Mouse (Mus musculus) macrophage (primary cell): Measurements from ENCODE around the gene Rab40b. TPM values are rescaled to one million over a fixed set of nuclear protein-coding genes. Genes with fewer than 3 reads are reported as not detected.
A peak's percentile ranks its signal among the peaks of the same experiment; 100 is the strongest.

ENCODE experiments used
- H3K27ac ChIP-seq: fragments of 350-480 bp; formaldehyde crosslinking; 2 replicates; pipeline ENCODE4 v1.9.0; 2021
- H3K36me3 ChIP-seq: fragments of 350-480 bp; formaldehyde crosslinking; 2 replicates; pipeline ENCODE4 v1.9.0; 2021; ENCODE audit errors: inconsistent target
- H3K4me3 ChIP-seq: fragments of 350-480 bp; formaldehyde crosslinking; 2 replicates; pipeline ENCODE4 v1.9.0; 2021; ENCODE audit errors: inconsistent target
- H3K79me2 ChIP-seq: fragments of 350-480 bp; formaldehyde crosslinking; 2 replicates; pipeline ENCODE4 v1.9.0; 2021; ENCODE audit errors: inconsistent target
- WGBS: methylation state at CpG from one replicate; pipeline ENCODE4 v1.1.7; 2026; ENCODE audit warnings: inconsistent platforms; ENCODE audit not compliant: missing documents; 5-methylcytosine and 5-hydroxymethylcytosine counted together
- polyA plus RNA-seq: library from polyadenylated mRNA; stranded (reverse); fragments of 250-400 nt; gene quantifications from 3 replicates; pipeline ENCODE4 v1.2.4, GENCODE M21; 2018; ENCODE audit warnings: inconsistent platforms
- total RNA-seq, 78 experiments: library from RNA; depleted of rRNA; stranded (reverse); fragments of 250-400 nt; gene quantifications; 1 replicate in 9 of 78; 2 replicates in 24 of 78; 3 replicates in 43 of 78; 4 replicates in 2 of 78; pipeline ENCODE4 v1.2.4; 2018; ENCODE audit warnings: inconsistent platforms in 56 of 78

The Rab40b gene
- total RNA-seq (2018; cell fraction: chromatin; rRNA removed), result not detected
- total RNA-seq (2018; cell fraction: cytosol; rRNA removed), result under 1 TPM in 1 of 26 experiments, not detected in 25; 0.09 TPM
- not detected for total RNA-seq (2018; cell fraction: nucleus; rRNA removed)
- not detected in 3 replicates for polyA plus RNA-seq

DNA sequence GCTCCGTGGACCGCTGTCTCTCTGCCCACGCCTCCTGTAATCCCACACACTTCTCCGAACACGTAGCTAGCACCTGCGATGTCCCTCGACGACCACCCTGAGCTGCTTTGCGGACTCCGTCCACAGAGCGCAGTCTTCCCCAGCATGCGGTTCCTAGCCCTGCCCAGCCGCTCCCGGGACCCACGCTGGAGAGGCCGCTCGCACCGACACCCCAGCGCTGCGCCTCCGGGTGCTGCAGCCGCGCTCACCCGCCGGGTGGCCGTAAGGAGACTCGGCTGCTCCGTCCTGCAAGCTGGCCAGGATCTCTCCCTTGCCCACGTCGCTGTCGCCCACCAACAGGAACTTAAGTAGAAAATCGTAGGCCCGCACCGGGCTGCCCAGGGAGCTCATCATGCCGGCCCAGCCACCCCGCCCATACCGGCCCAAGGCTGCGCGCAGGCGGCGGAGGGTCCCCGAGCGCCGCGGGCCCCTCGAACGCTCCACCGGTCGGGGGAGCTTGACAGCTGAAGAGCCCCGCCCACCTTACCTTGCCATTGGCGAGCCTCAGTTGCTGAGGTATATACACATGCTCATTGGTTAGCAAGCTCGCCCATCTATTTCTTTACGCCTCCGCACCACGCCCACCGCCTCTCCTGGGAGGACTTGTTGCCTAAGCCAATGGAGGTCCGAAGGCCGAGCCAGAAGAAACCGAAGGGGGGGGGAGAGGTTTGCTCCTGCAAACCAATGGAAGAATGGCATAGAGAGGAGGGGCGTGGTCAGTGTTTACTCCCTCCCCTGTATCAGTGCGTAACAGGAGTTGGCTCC is at the start of gene Rab40b:
TSS of gene Rab40b (minus strand) at position 502 of the 804 bp plus-strand sequence.
- Histone ChIP-seq H3K79me2 (no peaks in the 10 kb centered on the region), H3K27ac (no peak within 1 kb of the TSS), H3K36me3 (no peaks in the 10 kb centered on the region), H3K4me3 (no peak within 1 kb of the TSS)
- WGBS, result 2% methylated on average over 55 of the region's 61 CpGs

GRCm38 (mm10) chr11:121437236-121437635 is 49.2 kb upstream of the Rab40b start:
- H3K36me3 ChIP-seq, result no peaks in the 10 kb centered on the region
- WGBS, result 97% methylated on average over 4 of the region's 5 CpGs
- no peaks in the 10 kb centered on the region for H3K79me2 ChIP-seq
- H3K4me3 ChIP-seq, result no peak overlapping the region
- no peak overlapping the region for H3K27ac ChIP-seq

DNA sequence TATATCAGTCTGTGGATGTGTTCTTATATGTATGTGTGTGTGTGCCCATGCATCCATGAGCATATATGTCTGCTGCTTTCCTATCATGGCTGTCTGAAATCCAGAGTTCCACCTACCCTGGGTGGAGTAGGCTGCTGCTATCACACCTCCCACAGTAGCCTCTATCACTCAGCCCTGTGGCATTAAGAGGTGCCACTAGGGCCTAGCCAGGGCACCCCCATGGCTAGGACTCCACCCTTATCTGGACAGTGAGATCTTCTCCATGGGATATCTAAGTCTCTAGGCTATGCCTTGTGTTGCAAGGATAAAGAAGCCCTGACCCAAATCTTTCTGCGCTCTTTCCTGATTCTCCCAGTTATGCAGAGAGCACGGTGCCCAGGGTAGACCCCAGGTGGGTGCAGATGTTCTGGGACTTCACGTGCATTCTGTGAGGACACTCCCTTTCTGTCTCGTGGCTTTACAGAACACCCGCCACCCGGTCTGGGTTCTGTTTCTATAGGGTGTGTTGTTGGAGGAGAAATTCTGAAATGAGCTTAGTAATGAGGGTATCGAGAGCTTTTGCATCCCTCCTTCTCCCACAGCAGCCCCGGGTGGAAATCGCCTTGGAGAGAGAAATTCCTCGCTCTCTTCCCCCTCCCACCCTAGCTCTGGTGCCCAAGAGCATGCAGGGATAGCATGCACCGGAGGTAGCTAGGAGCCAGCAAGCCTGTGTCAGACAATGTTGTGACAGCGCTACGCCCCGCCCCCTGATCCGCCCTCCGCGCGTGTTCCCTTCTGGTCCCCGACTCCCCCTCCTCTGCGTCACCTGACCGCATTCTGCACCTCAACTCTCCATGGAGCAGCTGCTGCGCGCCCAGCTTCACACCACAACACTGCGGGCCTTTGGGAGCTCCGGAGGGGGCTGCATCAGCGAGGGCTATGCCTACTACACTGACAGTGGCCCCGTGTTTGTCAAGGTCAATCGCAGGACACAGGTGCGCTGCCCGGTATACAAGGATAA is 46.4 kb upstream of the Rab40b start, which contains the start of gene Fn3k:
TSS of gene Fn3k (plus strand) at position 758 of the 1,000 bp plus-strand sequence.
- no peaks in the 10 kb centered on the region for H3K36me3 ChIP-seq
- peak within 1 kb of the TSS; percentile 16 for H3K4me3 ChIP-seq
- H3K79me2 ChIP-seq, result no peaks in the 10 kb centered on the region
- H3K27ac ChIP-seq, result no peak within 1 kb of the TSS
- 7% methylated on average over 30 of the region's 30 CpGs for WGBS

DNA sequence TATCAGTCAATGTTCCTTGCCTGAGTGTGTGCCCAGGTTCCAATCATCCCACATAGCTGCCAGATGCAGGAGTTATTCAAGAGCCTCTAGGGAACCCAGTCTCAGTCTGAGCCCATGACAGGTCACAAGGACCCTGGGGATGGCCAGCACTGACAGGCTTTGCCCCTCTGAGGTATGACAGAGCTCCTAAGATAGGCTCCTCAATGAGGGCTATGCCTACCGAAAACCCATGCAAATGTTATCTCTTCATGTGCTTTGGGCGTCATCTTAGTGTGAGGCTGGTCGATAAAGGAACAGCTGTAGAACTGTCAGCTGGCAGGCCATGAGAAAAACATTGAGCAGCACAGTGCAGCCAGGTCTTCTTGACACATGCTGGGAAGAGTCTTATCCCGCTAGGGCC is 45.3 kb upstream of the Rab40b start:
- H3K4me3 ChIP-seq, result no peak overlapping the region
- WGBS, result 83% methylated on average over 4 of the region's 4 CpGs

DNA sequence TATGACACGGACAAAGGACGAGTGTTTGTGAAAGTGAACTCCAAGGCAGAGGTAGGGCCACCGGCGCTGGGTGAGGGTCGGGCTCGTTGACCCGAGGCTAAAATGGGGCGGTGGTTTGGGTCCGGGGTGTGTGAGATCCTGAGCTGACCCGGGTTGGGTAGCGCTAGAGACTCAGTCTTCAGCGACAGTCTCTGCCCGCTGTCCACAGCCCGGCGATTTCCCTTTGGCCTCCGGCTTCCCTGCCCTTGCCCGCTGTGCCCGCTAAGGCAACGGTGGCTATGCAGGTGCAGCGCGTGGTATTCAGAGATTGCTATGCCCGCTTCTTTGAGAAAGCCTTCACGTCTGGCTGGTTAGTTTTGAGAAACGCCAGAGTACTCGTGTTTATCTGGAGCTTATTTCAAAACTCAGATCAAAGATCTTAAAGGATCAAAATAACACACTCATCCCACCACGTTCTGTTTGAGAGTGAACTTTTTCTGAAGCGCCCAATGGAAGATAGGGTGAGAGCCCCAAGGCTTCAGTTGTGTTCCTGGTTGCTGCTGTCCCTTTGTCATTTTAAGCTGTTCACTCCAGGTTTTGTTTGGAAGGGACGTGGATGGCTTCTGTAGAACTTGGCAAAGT is 33.6 kb upstream of the Rab40b start:
- Histone ChIP-seq H3K36me3 (no peaks in the 10 kb centered on the region), H3K27ac (0 out of 2 replicates have a peak overlapping the region, but pooled peaks have one; percentile 12)
- 1% methylated on average over 28 of the region's 28 CpGs for WGBS

More for the DNA sequence above, 45.3 kb upstream of the Rab40b start:
- no peak overlapping the region for H3K27ac ChIP-seq
- no peaks in the 10 kb centered on the region for H3K79me2 ChIP-seq
- no peaks in the 10 kb centered on the region for H3K36me3 ChIP-seq

GRCm38 (mm10) chr11:121420830-121421552 is 32.9 kb upstream of the Rab40b start, which contains the start of gene Fn3krp:
Gene Fn3krp (plus strand): TSS chr11:121421401.
- Histone ChIP-seq H3K79me2 (no peaks in the 10 kb centered on the region), H3K36me3 (no peaks in the 10 kb centered on the region), H3K27ac (0 out of 2 replicates have a peak within 1 kb of the TSS, but pooled peaks have one; percentile 12), H3K4me3 (peak within 1 kb of the TSS; percentile 91)
- 5% methylated on average over 28 of the region's 28 CpGs for WGBS

More for the DNA sequence above, 33.6 kb upstream of the Rab40b start:
- Histone ChIP-seq H3K4me3 (peak overlapping the region; percentile 91), H3K79me2 (no peaks in the 10 kb centered on the region)

DNA sequence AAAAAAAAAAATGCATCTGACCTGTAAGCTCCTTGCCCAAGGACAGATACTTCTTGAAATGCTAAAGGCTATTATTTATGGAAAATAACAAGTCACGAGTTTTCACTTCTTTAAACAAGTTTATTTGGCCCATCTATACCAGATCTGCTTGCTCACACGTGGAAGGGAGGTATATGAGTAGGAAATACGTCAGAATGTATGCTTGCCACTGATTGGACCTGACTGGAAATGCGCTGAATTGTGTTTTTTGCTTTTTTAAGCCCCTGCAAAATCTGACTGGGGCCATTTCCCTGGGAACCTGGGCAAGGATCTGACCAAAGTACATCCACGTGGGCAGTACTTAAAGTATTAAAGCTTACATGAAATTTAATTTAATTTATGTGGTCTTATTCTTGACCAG is 32.3 kb upstream of the Rab40b start:
- Histone ChIP-seq H3K79me2 (no peaks in the 10 kb centered on the region), H3K27ac (no peak overlapping the region), H3K36me3 (no peaks in the 10 kb centered on the region), H3K4me3 (no peak overlapping the region; the same call in 1 of the 2 replicates)
- 72% methylated on average over 5 of the region's 5 CpGs for WGBS

DNA sequence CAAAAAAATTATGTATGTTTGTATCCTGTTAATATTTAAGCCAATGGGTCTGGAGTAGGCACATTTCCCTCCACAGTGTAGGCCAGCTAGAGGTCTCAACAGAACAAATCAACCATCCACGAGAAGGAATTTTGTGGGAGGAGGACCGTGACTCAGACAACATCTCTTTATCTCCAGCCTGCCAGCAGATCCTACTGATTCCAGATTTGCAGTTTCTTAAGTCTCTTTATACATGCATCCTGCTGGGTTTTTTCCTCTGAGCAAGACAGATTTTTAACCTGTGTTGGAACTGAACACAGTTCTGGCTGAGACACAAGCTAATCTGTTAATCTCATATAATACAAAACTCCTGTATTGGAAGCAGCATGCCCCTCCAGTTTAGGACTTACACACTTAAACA is 30.9 kb upstream of the Rab40b start:
- Histone ChIP-seq H3K4me3 (no peak overlapping the region), H3K36me3 (no peaks in the 10 kb centered on the region), H3K79me2 (no peaks in the 10 kb centered on the region), H3K27ac (no peak overlapping the region)
- 89% methylated on average over 2 of the region's 2 CpGs for WGBS

GRCm38 (mm10) chr11:121417971-121418370 is 29.9 kb upstream of the Rab40b start:
- H3K4me3 ChIP-seq, result no peak overlapping the region
- H3K79me2 ChIP-seq, result no peaks in the 10 kb centered on the region
- H3K36me3 ChIP-seq, result no peaks in the 10 kb centered on the region
- 93% methylated on average over 5 of the region's 5 CpGs for WGBS
- H3K27ac ChIP-seq, result no peak overlapping the region

DNA sequence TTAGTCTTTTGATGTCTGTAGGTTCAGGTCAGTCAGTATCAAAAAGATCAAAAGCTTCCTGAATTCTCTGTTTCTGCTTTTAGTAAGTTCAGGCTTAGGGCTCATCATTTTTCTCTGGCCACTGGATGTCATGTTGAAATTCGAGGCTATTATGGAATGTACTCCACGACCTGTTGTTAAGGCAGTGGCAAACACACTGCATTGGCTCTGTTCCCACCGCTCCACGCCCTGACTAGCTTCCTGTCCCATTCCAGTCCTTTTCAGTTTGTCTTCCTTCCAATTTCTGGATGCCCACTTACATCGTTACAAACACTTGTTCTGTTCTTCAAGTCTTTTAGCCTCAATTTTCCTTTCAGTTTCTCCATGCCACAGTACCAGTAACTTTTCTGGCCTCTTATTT is 27.3 kb upstream of the Rab40b start:
- H3K4me3 ChIP-seq, result no peak overlapping the region
- WGBS, result 63% methylated on average over 5 of the region's 5 CpGs
- H3K27ac ChIP-seq, result no peak overlapping the region
- H3K36me3 ChIP-seq, result no peaks in the 10 kb centered on the region
- no peaks in the 10 kb centered on the region for H3K79me2 ChIP-seq

- Histone ChIP-seq H3K27ac (no peak overlapping the region), H3K4me3 (no peak overlapping the region), H3K36me3 (no peaks in the 10 kb centered on the region), H3K79me2 (no peaks in the 10 kb centered on the region)
- WGBS, result 90% methylated on average over 5 of the region's 5 CpGs
Observed at GRCm38 (mm10) chr11:121414762-121415161, 26.7 kb upstream of the Rab40b start.

DNA sequence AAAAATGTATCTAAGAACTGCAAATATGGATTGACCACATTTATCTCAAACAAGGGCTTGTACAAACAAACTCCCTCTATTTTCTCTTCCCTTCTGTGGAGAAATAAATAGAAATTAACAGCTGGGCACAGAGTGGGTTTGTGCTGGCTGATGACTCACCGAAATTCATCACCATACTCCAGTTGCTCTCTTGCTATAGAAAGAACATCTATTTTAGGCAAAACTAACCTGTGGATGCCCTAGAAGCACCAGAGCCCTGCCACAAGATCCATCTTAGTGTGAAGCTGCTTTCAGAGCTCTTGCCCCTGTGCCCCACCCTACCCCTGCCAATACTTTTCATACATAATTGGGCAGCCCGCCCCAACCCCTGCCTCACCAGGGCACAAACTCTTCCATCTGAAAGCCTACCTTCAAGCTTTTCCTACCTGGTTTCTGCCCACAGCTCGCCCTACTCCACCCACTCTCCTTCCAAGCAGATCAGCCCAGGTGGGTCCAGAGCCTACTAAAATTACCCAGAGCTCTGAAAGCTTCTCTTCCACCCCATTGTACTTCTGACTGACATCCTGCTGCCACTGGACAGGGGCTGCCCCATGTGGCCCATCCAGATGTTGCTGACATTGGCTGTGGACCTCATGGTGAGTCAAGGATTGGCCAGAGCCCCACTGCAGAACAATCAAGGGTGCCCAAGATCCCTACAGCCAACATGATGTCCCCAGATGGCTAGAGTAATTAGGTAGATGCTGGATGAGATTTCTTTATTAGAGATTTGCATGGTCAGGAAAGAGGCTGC is 19.5 kb upstream of the Rab40b start:
- Histone ChIP-seq H3K4me3 (no peak overlapping the region), H3K27ac (no peak overlapping the region), H3K36me3 (no peaks in the 10 kb centered on the region), H3K79me2 (no peaks in the 10 kb centered on the region)
- WGBS, result 79% methylated on average over 3 of the region's 3 CpGs

DNA sequence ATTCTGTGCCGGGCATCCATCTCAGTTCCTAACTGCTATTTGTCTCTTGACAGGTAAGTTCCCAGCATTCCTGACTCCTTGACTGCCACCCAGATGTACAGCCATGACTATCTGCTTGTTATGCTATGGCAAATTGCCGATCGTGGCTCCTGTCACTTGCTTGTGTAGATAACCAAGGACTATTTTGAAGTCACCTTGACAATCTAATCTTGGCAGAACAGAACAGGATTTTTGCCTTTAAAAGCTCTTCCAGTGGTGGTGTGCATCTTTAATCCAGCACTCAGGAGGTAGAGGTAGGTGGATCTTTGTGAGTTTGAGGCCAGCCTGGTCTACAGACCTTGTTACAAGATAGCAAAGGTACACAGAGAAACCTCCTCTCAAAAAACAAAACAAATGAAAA is 4.4 kb upstream of the Rab40b start:
- no peaks in the 10 kb centered on the region for H3K36me3 ChIP-seq
- WGBS, result 89% methylated on average over 3 of the region's 3 CpGs
- H3K79me2 ChIP-seq, result no peaks in the 10 kb centered on the region
- no peak overlapping the region for H3K27ac ChIP-seq
- no peak overlapping the region for H3K4me3 ChIP-seq
